Mouse (Mus musculus) cerebellum, postnatal 10 days (tissue): ENCODE results near the gene Sorbs1.
"Not testable (repeated sequence)": the region's sequence is repeated elsewhere in the genome, so short reads cannot be mapped to it uniquely, and the experiment has no call there.

Experiments
- DNase-seq, 2 experiments: peaks; one replicate each; pipeline ENCODE4 v3.0.0; 2021; ENCODE audit warnings: mixed read lengths in 2 of 2

Gene Sorbs1

GRCm38 (mm10) chr19:40513632-40514078 is at the start of gene Sorbs1:
Gene Sorbs1 (minus strand): TSS chr19:40513779.
- peak; percentile 97 to 99 for DNase-seq

- DNase-seq: not testable (repeated sequence)
Observed at GRCm38 (mm10) chr19:40561521-40561920, 47.9 kb upstream of the Sorbs1 start.

- no peak for DNase-seq
Observed at GRCm38 (mm10) chr19:40556029-40556428, 42.5 kb upstream of the Sorbs1 start.

GRCm38 (mm10) chr19:40555136-40555535 is 41.6 kb upstream of the Sorbs1 start:
- DNase-seq: no peak

GRCm38 (mm10) chr19:40554343-40554742 is 40.8 kb upstream of the Sorbs1 start:
- no peak for DNase-seq

GRCm38 (mm10) chr19:40553849-40554248 is 40.3 kb upstream of the Sorbs1 start:
- no peak for DNase-seq

- no peak for DNase-seq
Observed at GRCm38 (mm10) chr19:40553014-40553789, 39.6 kb upstream of the Sorbs1 start.

- no peak for DNase-seq
Observed at GRCm38 (mm10) chr19:40549516-40550135, 36.0 kb upstream of the Sorbs1 start.

- DNase-seq: no peak
Observed at GRCm38 (mm10) chr19:40548796-40549515, 35.4 kb upstream of the Sorbs1 start.

- DNase-seq: no peak
Observed at GRCm38 (mm10) chr19:40548386-40548785, 34.8 kb upstream of the Sorbs1 start.

GRCm38 (mm10) chr19:40544856-40545255 is 31.3 kb upstream of the Sorbs1 start:
- DNase-seq: peak; percentile 86 to 88

GRCm38 (mm10) chr19:40542776-40543175 is 29.2 kb upstream of the Sorbs1 start:
- DNase-seq: no peak

GRCm38 (mm10) chr19:40536526-40536925 is 22.9 kb upstream of the Sorbs1 start:
- DNase-seq: no peak

GRCm38 (mm10) chr19:40532525-40532924 is 18.9 kb upstream of the Sorbs1 start:
- DNase-seq: no peak

- no peak for DNase-seq
Observed at GRCm38 (mm10) chr19:40530323-40530722, 16.7 kb upstream of the Sorbs1 start.

- DNase-seq: no peak
Observed at GRCm38 (mm10) chr19:40528254-40528653, 14.7 kb upstream of the Sorbs1 start.

GRCm38 (mm10) chr19:40526367-40527014 is 12.9 kb upstream of the Sorbs1 start:
- DNase-seq: no peak

GRCm38 (mm10) chr19:40523431-40524005 is 9.9 kb upstream of the Sorbs1 start:
- no peak for DNase-seq

GRCm38 (mm10) chr19:40520403-40520802 is 6.8 kb upstream of the Sorbs1 start:
- DNase-seq: no peak

- no peak for DNase-seq
Observed at GRCm38 (mm10) chr19:40518706-40519105, 5.1 kb upstream of the Sorbs1 start.

GRCm38 (mm10) chr19:40515596-40515995 is 2.0 kb upstream of the Sorbs1 start:
- no peak for DNase-seq

- DNase-seq: no peak
Observed at GRCm38 (mm10) chr19:40514376-40514775, 797 bp upstream of the Sorbs1 start.
